Mouse (Mus musculus) bone marrow macrophage, adult 2 months (primary cell): ENCODE results near the gene Otop1.

ENCODE experiments used
- CTCF ChIP-seq: IDR thresholded peaks from 2 replicates; pipeline ENCODE4 v1.5.1; 2012; ENCODE audit warnings: low read depth, mild to moderate bottlenecking, low read length, moderate library complexity
- POLR2A ChIP-seq: IDR thresholded peaks from 2 replicates; pipeline ENCODE4 v1.6.1; 2012; ENCODE audit warnings: mild to moderate bottlenecking, low read depth, low read length, borderline replicate concordance

DNA sequence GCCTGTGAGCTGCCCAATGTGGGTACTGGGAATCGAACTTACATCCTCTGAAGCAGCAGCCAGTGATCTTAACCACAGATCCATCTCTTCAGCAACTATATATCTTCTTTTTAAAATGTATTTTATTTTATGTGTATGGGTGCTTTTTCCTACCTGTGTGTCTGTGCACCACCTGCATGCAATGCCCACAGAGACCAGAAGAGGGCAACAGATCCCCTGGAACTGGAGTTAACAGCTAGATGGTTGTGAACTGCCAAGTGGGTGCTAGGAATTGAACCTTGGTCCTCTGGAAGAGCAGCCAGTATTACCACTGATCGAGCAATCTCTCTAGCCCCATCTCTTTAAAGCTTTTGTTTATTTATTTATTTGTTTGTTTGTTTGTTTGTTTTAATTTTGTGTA lies 39.1 kb upstream of the Otop1 start:
- TF ChIP-seq CTCF = no peak
- TF ChIP-seq POLR2A = no peak
